Mouse (Mus musculus): ENCODE measurements at regions not wholly inside any gene's neighbourhood (a gene's known extent, or its start where the extent isn't known, plus 50 kb on each side); places are given as distances from the start of the nearest gene placed in this dataset.
"Not testable (repeated sequence)": the region's sequence is repeated elsewhere in the genome, so short reads cannot be mapped to it uniquely, and the experiment has no call there.

- H3K4me1 ChIP-seq (ENCODE audit: control insufficient read depth, insufficient read depth, low read length); DNase-seq; H3K4me3 ChIP-seq (replicated peaks; ENCODE audit: insufficient read depth, low read depth, low read length); H3K27me3 ChIP-seq (ENCODE audit: control insufficient read depth, insufficient read depth, low read length); H3K27ac ChIP-seq (ENCODE audit: insufficient read depth, low read length): not testable (repeated sequence)
- WGBS: no CpG with 5 or more reads among the region's 1 CpGs
Measured at GRCm38 (mm10) chr14:52941747-52942146, 446.2 kb upstream of the Olfr1507 start.

DNA sequence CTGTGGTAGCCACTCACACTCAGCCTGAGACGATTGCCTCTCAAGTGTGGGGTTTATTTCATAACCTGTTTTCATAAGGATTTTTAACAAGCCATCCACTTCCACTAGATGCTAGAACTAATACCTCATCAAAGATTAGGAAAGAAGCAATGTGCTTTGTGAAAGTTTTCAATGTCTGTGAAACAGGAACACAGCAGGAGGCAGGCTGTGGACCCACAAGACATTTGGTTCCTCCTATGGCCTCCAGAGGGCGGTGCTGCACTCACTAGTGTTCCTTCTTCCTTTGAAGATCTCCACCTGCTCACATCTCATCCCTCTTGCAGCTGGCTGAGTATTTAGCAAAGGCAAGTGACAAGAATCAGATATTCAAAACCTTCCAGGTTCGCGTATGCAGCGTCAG, 424.6 kb upstream of the Olfr1507 start:
- H3K27me3 ChIP-seq (ENCODE audit: control insufficient read depth, insufficient read depth, low read length); H3K27ac ChIP-seq (ENCODE audit: insufficient read depth, low read length); H3K4me3 ChIP-seq (replicated peaks; ENCODE audit: insufficient read depth, low read depth, low read length); H3K4me1 ChIP-seq (ENCODE audit: control insufficient read depth, insufficient read depth, low read length); DNase-seq: not testable (repeated sequence)
- no CpG with 5 or more reads among the region's 5 CpGs for WGBS

DNA sequence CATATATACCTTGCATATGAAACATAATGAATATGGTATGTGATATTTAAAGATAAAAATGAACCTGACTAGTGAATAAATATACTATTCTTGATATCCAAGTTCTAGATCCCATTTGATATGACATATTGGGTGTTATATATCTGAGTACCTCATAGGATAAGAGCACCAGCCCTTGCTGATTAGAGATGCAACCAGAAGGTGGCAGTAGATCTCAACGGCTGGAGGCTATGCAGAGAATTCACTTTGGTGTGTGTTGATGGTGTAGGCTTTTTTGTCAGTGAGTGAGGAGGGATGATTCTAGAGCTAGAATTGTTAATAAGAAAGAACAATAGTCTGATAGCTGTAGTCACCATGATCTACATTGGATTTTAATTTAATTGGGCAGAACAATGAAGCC, 418.3 kb upstream of the Olfr1507 start:
- H3K27me3 ChIP-seq (ENCODE audit: control insufficient read depth, insufficient read depth, low read length); H3K4me3 ChIP-seq (replicated peaks; ENCODE audit: insufficient read depth, low read depth, low read length); H3K27ac ChIP-seq (ENCODE audit: insufficient read depth, low read length); H3K4me1 ChIP-seq (ENCODE audit: control insufficient read depth, insufficient read depth, low read length); DNase-seq: not testable (repeated sequence)
- no CpG with 5 or more reads among the region's 1 CpGs for WGBS

DNA sequence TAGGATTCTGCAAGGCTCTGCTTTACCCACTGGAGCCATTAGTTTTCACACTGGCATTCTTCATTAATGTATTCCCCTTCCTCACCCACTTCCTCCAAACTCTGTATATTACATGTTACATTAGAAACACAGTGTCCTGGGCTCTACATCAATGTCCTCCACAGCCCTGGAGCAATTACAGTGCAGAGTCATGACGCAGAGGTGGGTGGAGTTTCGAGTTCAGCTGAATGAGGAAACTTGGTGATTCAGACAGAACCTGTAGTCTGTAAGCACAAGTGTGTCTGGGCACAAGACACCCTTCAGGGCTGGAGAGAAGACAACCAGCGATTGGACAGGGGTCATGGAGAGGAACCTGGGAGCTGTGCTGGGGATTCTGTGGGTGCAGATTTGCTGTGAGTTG, 404.1 kb upstream of the Olfr1507 start:
- not testable (repeated sequence) for H3K27ac ChIP-seq (ENCODE audit: insufficient read depth, low read length); DNase-seq; H3K27me3 ChIP-seq (ENCODE audit: control insufficient read depth, insufficient read depth, low read length); H3K4me1 ChIP-seq (ENCODE audit: control insufficient read depth, insufficient read depth, low read length); H3K4me3 ChIP-seq (replicated peaks; ENCODE audit: insufficient read depth, low read depth, low read length)
- no CpG with 5 or more reads among the region's 3 CpGs for WGBS

GRCm38 (mm10) chr14:52898310-52898709, 402.8 kb upstream of the Olfr1507 start:
- H3K4me1 ChIP-seq (ENCODE audit: control insufficient read depth, insufficient read depth, low read length); H3K27me3 ChIP-seq (ENCODE audit: control insufficient read depth, insufficient read depth, low read length); DNase-seq; H3K4me3 ChIP-seq (replicated peaks; ENCODE audit: insufficient read depth, low read depth, low read length); H3K27ac ChIP-seq (ENCODE audit: insufficient read depth, low read length): not testable (repeated sequence)

DNA sequence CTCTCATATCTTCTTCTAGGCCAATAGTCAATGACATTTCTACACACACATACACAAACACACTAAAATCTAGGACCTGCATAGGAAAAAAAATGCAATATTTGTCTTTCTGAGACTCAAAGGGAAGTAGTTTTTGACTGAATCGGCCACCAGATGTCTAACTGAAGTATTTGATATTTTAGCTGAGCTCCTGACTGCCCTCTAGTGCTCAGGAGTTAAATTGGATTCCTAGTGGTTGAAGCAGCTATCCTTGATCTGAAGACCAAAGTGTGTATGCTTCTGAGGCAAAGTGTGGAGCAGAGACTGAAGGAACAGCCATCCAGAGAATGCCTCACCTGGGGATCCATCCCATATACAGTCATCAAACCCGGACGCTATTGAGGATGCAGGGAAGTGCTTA, 384.4 kb upstream of the Olfr1507 start:
- H3K4me3 ChIP-seq (replicated peaks; ENCODE audit: insufficient read depth, low read depth, low read length); H3K4me1 ChIP-seq (ENCODE audit: control insufficient read depth, insufficient read depth, low read length); H3K27me3 ChIP-seq (ENCODE audit: control insufficient read depth, insufficient read depth, low read length); H3K27ac ChIP-seq (ENCODE audit: insufficient read depth, low read length); DNase-seq: not testable (repeated sequence)
- no CpG with 5 or more reads among the region's 3 CpGs for WGBS

GRCm38 (mm10) chr14:52863841-52864240, 368.3 kb upstream of the Olfr1507 start:
- H3K4me1 ChIP-seq (ENCODE audit: control insufficient read depth, insufficient read depth, low read length); H3K4me3 ChIP-seq (replicated peaks; ENCODE audit: insufficient read depth, low read depth, low read length); H3K27me3 ChIP-seq (ENCODE audit: control insufficient read depth, insufficient read depth, low read length); H3K27ac ChIP-seq (ENCODE audit: insufficient read depth, low read length); DNase-seq: not testable (repeated sequence)
- WGBS: no CpG with 5 or more reads among the region's 3 CpGs

DNA sequence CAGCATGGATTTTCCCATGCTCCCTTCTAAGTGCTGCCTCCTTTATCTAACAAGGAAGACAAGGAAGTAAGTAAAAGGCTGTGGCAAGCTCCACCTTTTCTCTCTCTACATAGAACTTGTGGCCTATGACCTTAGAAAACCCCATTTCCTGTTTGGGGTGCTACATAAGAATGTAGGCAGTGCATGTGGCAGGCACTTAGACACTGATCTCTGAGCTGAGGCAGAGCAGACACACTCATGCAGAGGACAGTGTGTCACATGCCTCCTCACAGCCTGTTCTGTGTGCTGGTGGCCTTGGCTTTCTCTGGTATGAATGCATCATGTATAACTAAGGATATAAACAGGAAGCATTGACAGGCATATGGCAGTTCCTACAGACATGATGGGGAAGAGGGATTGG, 367.6 kb upstream of the Olfr1507 start:
- not testable (repeated sequence) for H3K4me1 ChIP-seq (ENCODE audit: control insufficient read depth, insufficient read depth, low read length); DNase-seq; H3K27ac ChIP-seq (ENCODE audit: insufficient read depth, low read length); H3K27me3 ChIP-seq (ENCODE audit: control insufficient read depth, insufficient read depth, low read length); H3K4me3 ChIP-seq (replicated peaks; ENCODE audit: insufficient read depth, low read depth, low read length)

DNA sequence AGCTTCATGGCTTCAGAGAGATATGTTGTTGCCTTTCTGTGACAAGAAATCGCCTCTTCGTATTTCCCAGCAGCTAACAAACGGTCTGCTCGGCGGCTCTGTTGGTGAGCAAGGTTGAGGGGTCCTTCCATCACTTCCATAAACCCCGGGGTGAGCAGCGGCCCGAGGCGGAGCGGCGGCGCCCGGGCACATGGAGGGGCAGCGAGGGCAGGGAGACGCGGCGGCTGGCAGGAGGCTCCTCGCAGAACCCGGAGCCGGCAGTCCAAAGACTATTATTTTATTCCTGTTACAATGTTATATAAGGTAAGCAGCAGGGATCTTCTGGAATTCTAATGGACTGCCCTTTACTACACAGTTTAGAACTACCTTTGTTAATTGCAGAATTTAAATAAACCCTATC, 366.9 kb upstream of the Olfr1507 start:
- not testable (repeated sequence) for H3K4me1 ChIP-seq (ENCODE audit: control insufficient read depth, insufficient read depth, low read length); DNase-seq; H3K4me3 ChIP-seq (replicated peaks; ENCODE audit: insufficient read depth, low read depth, low read length); H3K27ac ChIP-seq (ENCODE audit: insufficient read depth, low read length); H3K27me3 ChIP-seq (ENCODE audit: control insufficient read depth, insufficient read depth, low read length)
- 53% methylated on average over 7 of the region's 20 CpGs for WGBS

GRCm38 (mm10) chr14:52855339-52855738, 359.8 kb upstream of the Olfr1507 start:
- H3K4me3 ChIP-seq (replicated peaks; ENCODE audit: insufficient read depth, low read depth, low read length); H3K27ac ChIP-seq (ENCODE audit: insufficient read depth, low read length); H3K27me3 ChIP-seq (ENCODE audit: control insufficient read depth, insufficient read depth, low read length); DNase-seq; H3K4me1 ChIP-seq (ENCODE audit: control insufficient read depth, insufficient read depth, low read length): not testable (repeated sequence)
- WGBS: no CpG with 5 or more reads among the region's 2 CpGs

GRCm38 (mm10) chr14:52853598-52853997, 358.0 kb upstream of the Olfr1507 start:
- H3K27me3 ChIP-seq (ENCODE audit: control insufficient read depth, insufficient read depth, low read length); H3K4me1 ChIP-seq (ENCODE audit: control insufficient read depth, insufficient read depth, low read length); DNase-seq; H3K27ac ChIP-seq (ENCODE audit: insufficient read depth, low read length); H3K4me3 ChIP-seq (replicated peaks; ENCODE audit: insufficient read depth, low read depth, low read length): not testable (repeated sequence)

DNA sequence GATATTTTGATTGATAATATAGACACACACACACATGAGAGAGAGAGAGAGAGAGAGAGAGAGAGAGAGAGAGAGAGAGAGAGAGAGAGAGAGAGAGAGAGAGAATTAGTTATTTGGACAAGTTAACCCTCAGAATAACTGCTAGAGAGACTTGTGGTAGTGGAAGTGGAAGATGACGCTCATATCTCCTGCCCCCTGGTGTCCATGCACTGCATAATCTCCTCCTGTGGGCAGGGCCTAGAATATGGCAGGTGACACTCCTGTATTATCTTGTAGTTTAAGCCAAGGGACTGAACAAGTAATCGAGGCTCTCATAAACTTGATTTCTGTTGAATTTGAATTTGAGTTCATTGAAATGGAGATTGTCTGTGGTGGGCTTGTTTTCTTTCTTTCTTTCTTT, 352.4 kb upstream of the Olfr1507 start:
- no CpG with 5 or more reads among the region's 2 CpGs for WGBS

GRCm38 (mm10) chr14:52824005-52824404, 328.5 kb upstream of the Olfr1507 start:
- H3K27me3 ChIP-seq (ENCODE audit: control insufficient read depth, insufficient read depth, low read length); H3K4me1 ChIP-seq (ENCODE audit: control insufficient read depth, insufficient read depth, low read length); H3K27ac ChIP-seq (ENCODE audit: insufficient read depth, low read length); DNase-seq; H3K4me3 ChIP-seq (replicated peaks; ENCODE audit: insufficient read depth, low read depth, low read length): not testable (repeated sequence)
- WGBS: no CpG with 5 or more reads among the region's 1 CpGs

More for the DNA sequence above, 352.4 kb upstream of the Olfr1507 start:
- H3K4me3 ChIP-seq (replicated peaks; ENCODE audit: insufficient read depth, low read depth, low read length); H3K27me3 ChIP-seq (ENCODE audit: control insufficient read depth, insufficient read depth, low read length); H3K27ac ChIP-seq (ENCODE audit: insufficient read depth, low read length); H3K4me1 ChIP-seq (ENCODE audit: control insufficient read depth, insufficient read depth, low read length); DNase-seq: not testable (repeated sequence)

DNA sequence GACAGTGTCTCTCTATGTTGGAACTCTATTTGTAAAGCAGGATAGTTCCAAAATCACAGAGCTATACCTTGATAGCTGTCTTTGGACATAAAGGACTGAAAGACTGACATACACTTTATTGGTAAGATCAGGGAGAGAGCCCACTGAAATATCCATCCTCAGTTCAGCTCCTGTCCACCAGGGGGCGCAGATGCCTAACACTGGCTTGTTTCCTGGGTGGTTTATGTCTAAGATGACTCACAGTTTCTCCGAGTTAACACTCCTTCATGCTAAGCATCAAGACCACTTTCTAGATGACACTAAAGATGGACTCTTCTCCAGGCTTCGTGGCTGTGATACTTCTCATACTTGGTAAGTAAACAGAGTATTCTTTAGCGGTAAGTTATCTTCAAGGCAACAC, 326.1 kb upstream of the Olfr1507 start:
- not testable (repeated sequence) for H3K27ac ChIP-seq (ENCODE audit: insufficient read depth, low read length); DNase-seq; H3K27me3 ChIP-seq (ENCODE audit: control insufficient read depth, insufficient read depth, low read length); H3K4me1 ChIP-seq (ENCODE audit: control insufficient read depth, insufficient read depth, low read length); H3K4me3 ChIP-seq (replicated peaks; ENCODE audit: insufficient read depth, low read depth, low read length)
- WGBS: no CpG with 5 or more reads among the region's 4 CpGs

Measured in cerebellum, adult 2 months (tissue).